Comparison of ENCODE assay signal across 9 mouse cellular contexts in the genomic region with DNA sequence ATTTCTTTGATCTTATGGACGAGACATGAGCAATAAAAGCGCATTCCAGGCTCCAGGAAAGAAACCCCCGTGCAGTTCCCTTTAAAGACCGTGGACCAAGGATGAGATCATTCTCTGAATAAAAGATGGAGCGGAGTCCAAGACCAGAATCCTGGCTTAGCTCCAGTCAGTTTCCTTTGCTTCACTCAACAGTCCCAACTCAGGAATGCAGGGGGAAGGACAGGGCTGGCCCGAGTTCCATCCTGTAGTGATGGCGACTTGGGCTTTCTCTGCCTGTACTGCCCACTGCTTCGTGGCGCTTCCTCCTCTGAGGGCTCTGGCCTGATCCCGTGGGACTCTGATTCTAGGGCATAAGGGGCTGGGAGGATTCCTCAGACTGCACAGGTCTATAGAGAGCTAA. TPM values are rescaled to one million over a fixed set of nuclear protein-coding genes. Genes with fewer than 3 reads are reported as not detected.
DNase-seq lines count a peak whose midpoint lies in the region; ATAC-seq lines count a peak whose summit lies in the region.
"Had no signal": no experiment of that assay in that cellular context is flagged by ENCODE, and none has a peak within 500 bp of the region (broad histone marks: within the 10 kb centered on the region; RNA-seq: fewer than 3 reads in every experiment).

No protein-coding gene starts in this region.

- no peak overlapping the region for H3K4me3 ChIP-seq in midbrain, embryonic 13.5 days (replicated peaks)
- no peak overlapping the region for H3K4me3 ChIP-seq in midbrain, embryonic 10.5 days
- no peak overlapping the region for H3K4me3 ChIP-seq in forebrain, embryonic 13.5 days

- WGBS in midbrain, embryonic 13.5 days: 38% methylated on average over 10 of the region's 10 CpGs
- 68% methylated on average over 10 of the region's 10 CpGs for WGBS in midbrain, embryonic 10.5 days
- WGBS in forebrain, embryonic 13.5 days: 27% methylated on average over 10 of the region's 10 CpGs

- intact Hi-C loops in heart, postnatal 10 days (cut with DNase I): no loop called here

- DNase-seq in midbrain, embryonic 10.5 days (ENCODE audit: low spot score): no peak
- DNase-seq in heart, postnatal 10 days: peak; percentile 91 to 92
- DNase-seq in kidney, postnatal 25 days: peak; percentile 81 to 85
- peak; percentile 93 for DNase-seq in skeletal muscle tissue, adult 2 months (ENCODE audit: low read depth, low spot score)
- DNase-seq in layer of hippocampus, postnatal 25 days (ENCODE audit: extremely low spot score in 1 of 2, low spot score in 1 of 2): no peak
- no peak for DNase-seq in spleen, postnatal 4 days (ENCODE audit: low spot score in 2 of 2)

- H3K27me3 ChIP-seq in midbrain, embryonic 13.5 days: no peaks in the 10 kb centered on the region
- no peaks in the 10 kb centered on the region; the same call in 1 of the 2 replicates for H3K27me3 ChIP-seq in midbrain, embryonic 10.5 days (ENCODE audit: low read depth, poor library complexity, severe bottlenecking)
- H3K27me3 ChIP-seq in forebrain, embryonic 13.5 days: no peaks in the 10 kb centered on the region

- H3K4me2 ChIP-seq in midbrain, embryonic 13.5 days (replicated peaks): no peak overlapping the region
- peak overlapping the region; percentile 0; the same call in 1 of the 2 replicates for H3K4me2 ChIP-seq in forebrain, embryonic 13.5 days

- H3K4me1 ChIP-seq in midbrain, embryonic 13.5 days (replicated peaks): peaks cover 47% of the 10 kb centered on the region
- H3K4me1 ChIP-seq in midbrain, embryonic 10.5 days: peaks cover 60% of the 10 kb centered on the region
- H3K4me1 ChIP-seq in forebrain, embryonic 13.5 days: peaks cover 58% of the 10 kb centered on the region

- ATAC-seq in midbrain, embryonic 13.5 days: peak; percentile 41; the same call in 1 of the 2 replicates
- ATAC-seq in forebrain, embryonic 13.5 days: peak; percentile 55

- no peaks in the 10 kb centered on the region for H3K9me3 ChIP-seq in midbrain, embryonic 13.5 days
- no peaks in the 10 kb centered on the region for H3K9me3 ChIP-seq in midbrain, embryonic 10.5 days (replicated peaks)
- no peaks in the 10 kb centered on the region for H3K9me3 ChIP-seq in forebrain, embryonic 13.5 days (replicated peaks)

- H3K9ac ChIP-seq in midbrain, embryonic 13.5 days (replicated peaks): no peak overlapping the region
- no peak overlapping the region for H3K9ac ChIP-seq in forebrain, embryonic 13.5 days

- no peaks in the 10 kb centered on the region for H3K36me3 ChIP-seq in midbrain, embryonic 13.5 days
- H3K36me3 ChIP-seq in midbrain, embryonic 10.5 days: no peaks in the 10 kb centered on the region
- no peaks in the 10 kb centered on the region for H3K36me3 ChIP-seq in forebrain, embryonic 13.5 days (ENCODE audit: poor library complexity, severe bottlenecking)

- H3K27ac ChIP-seq in midbrain, embryonic 13.5 days: peak overlapping the region; percentile 53; the same call in 1 of the 2 replicates
- H3K27ac ChIP-seq in midbrain, embryonic 10.5 days (replicated peaks): no peak overlapping the region
- H3K27ac ChIP-seq in forebrain, embryonic 13.5 days: peak overlapping the region; percentile 45

RNA-seq across cellular contexts. Expression of a gene that starts 0.7 kb away (rescaled TPM):
- 1.3 and 1.8 TPM in 2 replicates for polyA plus RNA-seq in midbrain, embryonic 13.5 days (2015; fragmentation: Nextera tagmentation; extraction: Ambion mirVana)
- polyA plus RNA-seq in midbrain, embryonic 10.5 days (2016; fragmentation: Nextera tagmentation; extraction: Ambion mirVana): 1.3 and 1.8 TPM in 2 replicates
- polyA plus RNA-seq in forebrain, embryonic 13.5 days (2015; fragmentation: Nextera tagmentation; extraction: Ambion mirVana): 4.5 TPM in 2 replicates
- 1 to 10 TPM; 6.6 to 9.1 TPM for total RNA-seq in heart, postnatal 10 days (2021)
- under 1 TPM; 0.49 to 0.52 TPM for total RNA-seq in layer of hippocampus, postnatal 25 days (2021)
- total RNA-seq: hematopoietic stem cell, adult 5-6 weeks had no signal

RNA-seq across cellular contexts. Expression of a gene that starts 13.8 kb away (rescaled TPM):
- 398 and 406 TPM in 2 replicates for polyA plus RNA-seq in midbrain, embryonic 13.5 days (2015; fragmentation: Nextera tagmentation; extraction: Ambion mirVana)
- 340 and 410 TPM in 2 replicates for polyA plus RNA-seq in midbrain, embryonic 10.5 days (2016; fragmentation: Nextera tagmentation; extraction: Ambion mirVana)
- polyA plus RNA-seq in forebrain, embryonic 13.5 days (2015; fragmentation: Nextera tagmentation; extraction: Ambion mirVana): 470 and 471 TPM in 2 replicates
- 100 to 1,000 TPM; 111 to 121 TPM for total RNA-seq in heart, postnatal 10 days (2021)
- total RNA-seq in layer of hippocampus, postnatal 25 days (2021): 100 to 1,000 TPM; 395 to 445 TPM

RNA-seq across cellular contexts. Expression of a gene that starts 37.8 kb away (rescaled TPM):
- not detected in 2 replicates for polyA plus RNA-seq in midbrain, embryonic 13.5 days (2015; fragmentation: Nextera tagmentation; extraction: Ambion mirVana)
- not detected in 2 replicates for polyA plus RNA-seq in midbrain, embryonic 10.5 days (2016; fragmentation: Nextera tagmentation; extraction: Ambion mirVana)
- 0.10 TPM in 1 of 2 replicates, not detected in the other for polyA plus RNA-seq in forebrain, embryonic 13.5 days (2015; fragmentation: Nextera tagmentation; extraction: Ambion mirVana)
- not detected for total RNA-seq in heart, postnatal 10 days (2021)
- total RNA-seq in layer of hippocampus, postnatal 25 days (2021): not detected
- total RNA-seq: hematopoietic stem cell, adult 5-6 weeks had no signal

RNA-seq across cellular contexts. Expression of a gene that starts 41.0 kb away (rescaled TPM):
- 90.3 and 112 TPM in 2 replicates for polyA plus RNA-seq in midbrain, embryonic 13.5 days (2015; fragmentation: Nextera tagmentation; extraction: Ambion mirVana)
- 50.2 and 62.4 TPM in 2 replicates for polyA plus RNA-seq in midbrain, embryonic 10.5 days (2016; fragmentation: Nextera tagmentation; extraction: Ambion mirVana)
- 164 and 169 TPM in 2 replicates for polyA plus RNA-seq in forebrain, embryonic 13.5 days (2015; fragmentation: Nextera tagmentation; extraction: Ambion mirVana)
- 10 to 100 TPM; 13.6 to 17.1 TPM for total RNA-seq in heart, postnatal 10 days (2021)
- 100 to 1,000 TPM; 253 to 278 TPM for total RNA-seq in layer of hippocampus, postnatal 25 days (2021)

Comparison
In these comparisons a context has a peak if more than half of its experiments do, and no peak if none do; other contexts are left out.
1. DNase-seq: peak in heart, postnatal 10 days (2 of 2), kidney, postnatal 25 days (2 of 2) and skeletal muscle tissue, adult 2 months (single experiment); none in midbrain, embryonic 10.5 days (single experiment), layer of hippocampus, postnatal 25 days (0 of 2) and spleen, postnatal 4 days (0 of 2).